Mouse (Mus musculus): ENCODE results near the gene Fgd6.

- no peak for TF ChIP-seq CTCF (IDR thresholded peaks at IDR 0.05; ENCODE audit: extremely low read depth, insufficient read depth, insufficient read length, insufficient replicate concordance)
- no peak for TF ChIP-seq POLR2A (IDR thresholded peaks at IDR 0.05; ENCODE audit: low read depth, low read length)
These were observed 125.4 kb downstream of the Fgd6 start for GRCm38 (mm10) chr10:94161051-94161765.

Measured in spleen, adult 2 months (tissue).